Mouse (Mus musculus): ENCODE data around the gene Fbxo42.

DNA sequence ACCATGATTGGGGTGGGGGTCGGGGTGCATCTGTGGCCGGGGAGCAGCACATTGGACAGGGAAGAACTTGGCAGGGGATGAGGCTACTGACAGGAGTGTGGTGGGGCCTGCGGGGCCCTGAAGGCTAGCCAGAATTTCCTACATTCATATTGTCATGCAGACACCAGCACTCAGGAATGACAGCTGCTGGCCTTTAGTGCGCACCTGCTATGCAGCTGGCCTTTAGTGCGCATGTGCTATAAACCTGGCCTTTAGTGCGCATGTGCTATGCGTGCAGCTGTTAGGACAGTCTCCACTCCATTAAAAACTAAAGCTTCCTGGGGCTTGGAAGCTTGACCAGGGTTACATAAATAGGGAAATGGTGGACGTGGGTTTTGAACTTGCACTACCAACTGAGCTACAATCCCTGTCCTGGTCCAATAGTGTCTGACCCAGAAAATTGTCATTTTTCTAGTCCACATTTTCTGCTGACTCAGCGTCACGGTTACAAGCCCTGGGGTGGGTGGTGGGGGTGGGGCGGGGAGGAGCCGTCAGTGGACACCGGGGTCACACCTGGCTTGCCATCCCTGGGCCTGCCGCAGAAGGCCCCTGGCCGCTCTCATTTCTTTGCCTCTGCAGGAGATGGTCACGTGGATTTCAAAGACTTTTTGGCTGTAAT, 41.1 kb upstream of the Fbxo42 start:
- TF ChIP-seq ZNF384 (IDR thresholded peaks at IDR 0.05; ENCODE audit: low read depth, low read length) (no peak), ZKSCAN1 (IDR thresholded peaks at IDR 0.05; ENCODE audit: low read depth, low read length) (no peak)
